Mouse (Mus musculus) lung, postnatal 0 days (tissue): ENCODE measurements around the gene Sdk1.

Experiments used
- CTCF ChIP-seq: IDR thresholded peaks from 2 replicates; pipeline ENCODE4 v1.5.1; 2016; ENCODE audit warnings: antibody characterized with exemption, mild to moderate bottlenecking
- EP300 ChIP-seq: IDR thresholded peaks from 2 replicates; pipeline ENCODE4 v1.6.1; 2016; ENCODE audit warnings: antibody characterized with exemption, mild to moderate bottlenecking, control low read depth

DNA sequence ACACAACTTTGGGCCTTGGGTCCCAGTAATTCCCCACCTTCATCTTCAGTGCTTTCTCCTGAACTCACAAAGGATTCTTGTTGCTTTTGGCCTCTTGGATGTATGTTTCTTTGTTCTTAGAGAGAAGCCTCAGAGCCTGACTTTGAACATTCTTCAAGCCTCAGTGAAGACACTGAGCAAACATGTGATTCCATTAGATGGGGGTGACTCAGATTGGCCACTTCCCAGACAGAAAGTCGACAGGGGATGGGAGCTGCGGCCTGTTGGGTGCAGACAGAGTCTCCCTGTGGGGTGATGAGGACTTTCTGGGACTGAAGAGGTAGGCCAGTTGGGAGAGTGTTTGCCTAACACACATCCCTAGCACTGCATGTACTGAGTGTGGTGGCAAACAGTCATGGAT lies 405.3 kb downstream of the Sdk1 start:
- TF ChIP-seq CTCF: no peak
- no peak for TF ChIP-seq EP300
